Mouse (Mus musculus) gastrocnemius, postnatal 14 days (tissue): ENCODE measurements at regions not wholly inside any gene's neighbourhood (a gene's known extent, or its start where the extent isn't known, plus 50 kb on each side); places are given as distances from the start of the nearest gene placed in this dataset.

Experiments used
- DNase-seq: peaks from one replicate; pipeline ENCODE4 v3.0.0; 2021; ENCODE audit warnings: mixed read lengths
- intact Hi-C: fragments of 180-260 bp; cut with DNase I; formaldehyde crosslinking; loops from one replicate; pipeline ENCODE4 v1.15.1; 2025; ENCODE audit warnings: low total_unique reads

DNA sequence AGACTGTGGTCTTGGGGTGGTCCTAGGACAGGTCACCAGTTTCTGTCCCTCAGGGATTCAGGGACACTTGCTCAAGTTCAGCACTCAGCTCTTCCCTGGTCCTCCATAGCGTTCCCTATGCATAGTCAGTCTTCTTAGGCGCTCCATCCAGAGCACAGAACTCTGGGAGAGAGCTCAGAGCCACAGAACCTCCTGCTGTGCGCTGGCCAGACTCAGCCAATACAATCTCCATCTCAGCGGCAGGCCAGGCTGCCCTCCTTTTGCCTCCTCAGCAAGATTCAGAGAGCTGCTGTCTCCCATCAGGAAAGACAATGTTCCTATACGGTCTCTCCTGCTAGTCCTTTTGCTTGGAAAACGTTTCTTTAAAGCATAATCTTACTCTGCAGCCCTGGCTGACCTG lies 51.1 kb upstream of the Otos start:
- intact Hi-C loops: loop anchor here (5.0 to 10.0 kb wide), 2 partner anchors 133 to 195 kb away; partner anchors contain the start of gene Gpc1
- DNase-seq: no peak

DNA sequence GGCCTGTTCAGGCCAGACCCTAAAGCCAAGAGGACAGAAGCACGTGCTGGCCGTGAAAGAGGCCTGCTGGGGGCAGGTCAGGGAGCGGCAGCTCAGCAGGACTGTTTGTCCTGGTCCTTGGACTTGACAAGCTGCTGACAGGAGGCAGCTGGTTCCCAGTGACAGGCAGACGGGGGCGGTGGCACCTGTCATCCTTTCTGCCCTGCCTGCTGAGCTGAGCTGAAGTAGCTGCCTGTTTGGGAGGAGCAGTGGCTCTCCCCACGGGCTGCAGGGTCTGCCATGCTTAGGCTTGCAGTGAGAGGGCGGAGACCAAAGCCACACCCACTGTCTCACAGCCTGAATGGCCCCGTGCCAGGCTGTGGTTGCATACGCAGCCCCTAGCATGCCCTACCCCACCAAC lies 50.4 kb upstream of the Otos start:
- DNase-seq: peak; percentile 72
- intact Hi-C loops: loop anchor here (5.0 to 10.0 kb wide), 2 partner anchors 133 to 196 kb away; partner anchors contain the start of gene Gpc1

DNA sequence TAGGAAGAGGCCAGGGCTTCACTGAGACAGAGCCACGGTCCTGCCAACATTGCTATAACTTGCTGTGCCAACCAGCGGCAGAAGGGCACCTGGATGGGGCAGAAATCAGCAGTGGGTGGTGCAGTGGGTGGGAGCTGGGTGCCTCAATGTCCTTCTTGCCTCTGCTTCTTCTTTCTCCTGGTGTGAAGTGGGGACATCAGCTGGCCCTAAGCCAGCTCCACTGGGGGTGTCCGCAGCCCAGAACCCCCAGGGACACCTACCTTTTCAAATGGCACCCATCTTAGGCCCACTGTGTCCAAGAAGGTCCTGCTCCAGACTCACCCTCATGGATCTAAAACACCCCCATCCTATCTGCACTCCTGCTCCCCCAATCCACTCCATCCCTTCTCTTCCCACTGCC lies 49.9 kb upstream of the Otos start:
- no peak for DNase-seq
- intact Hi-C loops: loop anchor here (5.0 to 10.0 kb wide), 2 partner anchors 134 to 196 kb away; partner anchors contain the start of gene Gpc1
